Mouse (Mus musculus): ENCODE measurements around the gene Psen1.

DNA sequence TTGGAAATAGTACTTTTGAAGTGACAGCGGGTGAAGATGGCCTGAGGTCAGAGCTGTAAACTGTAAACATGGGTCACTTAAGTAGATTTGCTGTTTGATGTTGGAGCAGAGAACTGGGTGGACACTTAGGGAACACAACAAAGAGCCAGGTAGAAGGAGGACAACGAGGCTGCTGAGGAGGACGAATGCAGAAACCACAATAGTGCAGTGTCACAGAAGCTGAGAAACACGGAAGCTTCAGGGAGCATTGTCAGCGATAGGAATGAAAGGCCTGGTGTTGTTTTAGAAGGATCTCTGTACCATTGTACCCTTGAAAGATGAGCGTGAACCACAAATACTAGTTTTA lies 1.1 kb downstream of the Psen1 start:
- TF ChIP-seq POLR2A (IDR thresholded peaks at IDR 0.05; ENCODE audit: low read depth, low read length) (no peak), CTCF (IDR thresholded peaks at IDR 0.05; ENCODE audit: extremely low read depth, insufficient read depth, insufficient read length, insufficient replicate concordance) (no peak)

Data from spleen, adult 2 months (tissue).